Comparison of ENCODE assay signal across 1 mouse cellular context in the genomic region with DNA sequence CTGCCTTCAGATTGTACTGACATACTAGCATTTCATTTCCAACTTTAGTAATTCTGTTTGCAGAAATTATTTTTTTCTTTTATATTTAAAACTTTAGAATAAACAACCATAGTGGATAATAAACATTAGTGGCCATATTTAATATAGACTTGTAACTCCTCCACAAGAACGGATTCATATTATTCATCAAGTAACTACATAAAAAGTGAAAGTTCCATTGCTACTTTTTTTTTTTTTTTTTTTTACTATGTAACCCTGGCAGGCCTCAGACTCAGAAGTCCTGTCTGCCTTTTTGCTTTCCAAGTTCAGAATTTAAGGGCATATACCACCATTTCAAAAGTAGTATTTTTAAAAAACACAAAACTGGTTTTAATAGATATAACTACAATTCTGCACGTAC.
TF ChIP-seq lines count a peak whose summit lies in the region.

No protein-coding gene starts in this region.

TF ChIP-seq in MEL, 35 proteins besides CTCF, POLR2A, EP300 and RAD21 (continued from another document):
- no peak for TF ChIP-seq MEF2A (IDR thresholded peaks at IDR 0.05; ENCODE audit: extremely low read depth, insufficient replicate concordance, low read depth, low read length, poor library complexity, severe bottlenecking)
- no peak for TF ChIP-seq RCOR1 (IDR thresholded peaks at IDR 0.05; ENCODE audit: low read depth, low read length)
- TF ChIP-seq MAFK (IDR thresholded peaks at IDR 0.05; ENCODE audit: borderline replicate concordance, low read depth, low read length), result no peak
- TF ChIP-seq CHD2 (IDR thresholded peaks at IDR 0.05; ENCODE audit: low read length), result no peak
- no peak for TF ChIP-seq ZC3H11A (IDR thresholded peaks at IDR 0.05; ENCODE audit: low read depth, low read length)
- TF ChIP-seq GABPA (IDR thresholded peaks at IDR 0.05; ENCODE audit: low read depth, low read length), result no peak
- TF ChIP-seq KAT2A (conservative IDR thresholded peaks at IDR 0.05; ENCODE audit: low read depth, low read length), result no peak
- TF ChIP-seq SIN3A (IDR thresholded peaks at IDR 0.05; ENCODE audit: low read length), result 0 out of 2 replicates have a peak, but pooled peaks have one; percentile 20
- no peak for TF ChIP-seq NELFE (IDR thresholded peaks at IDR 0.05; ENCODE audit: low read depth, low read length)
- no peak for TF ChIP-seq ETS1 (IDR thresholded peaks at IDR 0.05; ENCODE audit: low read depth, low read length)
- peak; percentile 79 for TF ChIP-seq ZNF384 (IDR thresholded peaks at IDR 0.05; ENCODE audit: low read depth, low read length)
- TF ChIP-seq MAX (IDR thresholded peaks at IDR 0.05; ENCODE audit: low read length), result no peak
- TF ChIP-seq NRF1 (IDR thresholded peaks at IDR 0.05; ENCODE audit: insufficient read depth, low read depth, low read length, poor library complexity, severe bottlenecking), result no peak
